Mouse (Mus musculus) heart, postnatal 14 days (tissue): ENCODE results near the gene Ier5l. TPM values are rescaled to one million over a fixed set of nuclear protein-coding genes. Genes with fewer than 3 reads are reported as not detected.
A peak's percentile ranks its signal among the peaks of the same experiment; 100 is the strongest.

Experiments used
- DNase-seq, 2 experiments: peaks; one replicate each; pipeline ENCODE4 v3.0.0; 2021 to 2022
- intact Hi-C: fragments of 180-260 bp; cut with DNase I; formaldehyde crosslinking; loops from one replicate; pipeline ENCODE4 v1.15.1; 2025
- total RNA-seq, 2 experiments: library from RNA; stranded (reverse); gene quantifications; 2 replicates each; pipeline ENCODE4 v1.2.3; 2021

The Ier5l gene
- total RNA-seq, 2 experiments from 2014 or later, result 5.8 to 6.3 TPM

- intact Hi-C loops, result no loop called here
- no peak for DNase-seq
Measured at GRCm38 (mm10) chr2:30444450-30444849, 29.6 kb downstream of the Ier5l start.

DNA sequence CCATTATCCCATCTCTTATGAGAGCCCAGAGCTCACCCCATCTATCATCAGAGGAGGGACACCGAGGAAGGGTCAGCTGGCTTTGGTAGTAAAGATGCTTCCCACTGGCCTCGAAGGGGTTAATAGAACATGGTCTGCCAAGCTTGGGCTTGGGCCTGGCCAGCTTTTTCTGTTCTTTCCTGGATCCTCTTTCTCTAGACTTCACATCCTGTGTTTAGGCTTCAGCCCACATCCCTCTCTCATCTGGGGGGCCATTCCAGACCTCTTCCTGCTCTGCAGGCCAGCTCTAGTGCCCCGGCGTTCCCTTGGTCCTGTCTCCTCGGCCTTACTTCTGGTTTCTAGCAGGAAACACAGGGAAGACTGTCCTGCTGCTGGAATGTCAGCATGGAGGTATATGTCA, 30.0 kb downstream of the Ier5l start:
- DNase-seq, result no peak
- intact Hi-C loops, result no loop called here

- no peak for DNase-seq
- intact Hi-C loops, result no loop called here
Measured at GRCm38 (mm10) chr2:30443281-30443680, 30.7 kb downstream of the Ier5l start.

- intact Hi-C loops, result no loop called here
- no peak for DNase-seq
Measured at GRCm38 (mm10) chr2:30442498-30442890, 31.5 kb downstream of the Ier5l start.

- intact Hi-C loops, result loop anchor here (1.0 to 2.0 kb wide), 4 partner anchors 28 to 353 kb away; no protein-coding TSS in a partner anchor
- peak; percentile 88 for DNase-seq
Measured at GRCm38 (mm10) chr2:30441518-30442497, 32.2 kb downstream of the Ier5l start.

DNA sequence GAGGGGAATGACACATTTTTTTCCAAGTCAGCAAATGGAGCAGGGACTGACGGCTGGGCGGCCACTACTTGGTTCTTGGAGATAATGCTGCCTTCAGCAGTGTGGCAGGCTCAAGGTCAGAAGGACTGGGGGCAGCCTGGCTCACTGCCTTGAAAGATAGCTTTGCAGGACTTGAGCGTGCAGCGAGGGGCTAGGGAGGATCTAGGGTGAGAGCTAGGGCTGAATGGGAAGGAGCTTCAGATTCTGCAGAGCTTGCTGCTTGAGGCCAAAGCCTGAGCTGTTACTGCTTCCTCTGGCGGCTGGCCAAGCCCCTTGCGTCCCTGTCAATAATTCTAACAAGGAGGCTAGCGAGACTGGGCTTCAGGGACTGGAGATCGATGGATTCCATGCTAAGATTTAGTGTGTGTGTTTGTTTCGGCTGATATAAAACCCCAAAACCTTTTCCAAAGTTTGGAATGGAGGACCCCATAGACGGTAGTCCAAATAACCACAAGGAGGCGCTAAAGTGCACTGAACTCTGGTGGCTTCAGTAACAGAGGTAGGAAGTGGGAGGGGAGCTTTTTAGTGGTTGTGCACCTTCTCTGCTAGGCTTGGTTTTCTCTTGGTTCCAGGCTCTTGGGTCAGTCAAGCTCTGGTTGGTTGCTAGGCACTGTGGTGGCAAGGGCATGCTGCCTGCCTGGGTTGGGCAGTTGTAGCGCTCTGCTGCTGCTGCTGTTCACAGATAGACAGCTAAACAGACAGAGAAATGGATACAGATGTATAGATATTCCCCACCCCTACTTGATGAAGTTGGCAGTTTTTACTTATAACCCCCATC, 33.1 kb downstream of the Ier5l start:
- DNase-seq, result peak; percentile 80
- intact Hi-C loops, result loop anchor here (1.0 to 2.0 kb wide), 4 partner anchors 29 to 354 kb away; no protein-coding TSS in a partner anchor

DNA sequence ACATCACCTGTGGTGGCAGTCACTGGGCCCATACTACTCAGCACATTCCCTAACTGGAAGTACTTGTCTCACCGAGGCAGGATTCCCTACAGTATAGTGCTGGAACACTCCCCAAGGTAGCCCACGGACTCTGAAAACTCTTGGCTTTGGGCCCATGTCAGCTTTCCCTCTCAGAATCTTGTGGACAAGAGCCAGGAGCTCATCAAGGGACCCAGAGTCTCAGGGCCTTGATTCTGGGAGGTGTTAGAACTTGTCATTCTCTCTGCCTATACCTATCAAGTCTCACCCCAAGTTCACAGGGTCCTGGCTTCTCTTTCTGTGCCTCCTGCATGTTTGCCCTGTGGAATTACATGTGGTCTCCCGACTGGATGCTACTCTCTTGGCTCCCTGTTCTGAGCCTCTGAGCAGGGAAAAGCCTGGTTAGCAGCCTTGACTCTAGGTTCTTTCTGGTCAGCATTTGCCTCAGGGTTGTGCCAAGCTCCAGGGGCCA, 33.8 kb downstream of the Ier5l start:
- peak in 1 of 2 experiments; percentile 40 for DNase-seq
- intact Hi-C loops, result loop anchor here (2.0 kb wide), 3 partner anchors 153 to 355 kb away; no protein-coding TSS in a partner anchor

- DNase-seq, result no peak
- intact Hi-C loops, result loop anchor here (2.0 to 5.0 kb wide), 5 partner anchors 153 to 498 kb away; no protein-coding TSS in a partner anchor
Measured at GRCm38 (mm10) chr2:30439631-30440030, 34.4 kb downstream of the Ier5l start.

DNA sequence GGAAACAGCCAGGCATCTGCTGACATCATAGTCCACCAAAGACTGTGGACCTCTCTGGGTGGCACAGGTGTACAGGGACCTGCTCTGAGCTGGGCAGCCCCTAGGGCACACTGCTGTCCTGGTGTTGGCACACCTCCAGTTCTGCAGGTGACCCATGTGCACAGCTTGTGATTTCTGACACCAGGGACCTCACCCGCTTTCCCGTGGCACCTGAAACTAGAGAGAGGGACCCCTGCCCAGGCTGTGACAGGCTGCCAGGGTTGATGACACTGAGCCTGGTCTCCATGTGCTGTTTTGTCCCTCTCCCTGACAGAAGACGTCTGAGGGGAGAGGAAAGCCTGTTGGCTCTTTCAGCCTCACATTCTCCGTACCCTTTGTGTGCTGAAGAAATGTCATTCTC, 36.2 kb downstream of the Ier5l start:
- DNase-seq, result no peak
- intact Hi-C loops, result loop anchor here (5.0 kb wide), 2 partner anchors 170 to 500 kb away; no protein-coding TSS in a partner anchor

DNA sequence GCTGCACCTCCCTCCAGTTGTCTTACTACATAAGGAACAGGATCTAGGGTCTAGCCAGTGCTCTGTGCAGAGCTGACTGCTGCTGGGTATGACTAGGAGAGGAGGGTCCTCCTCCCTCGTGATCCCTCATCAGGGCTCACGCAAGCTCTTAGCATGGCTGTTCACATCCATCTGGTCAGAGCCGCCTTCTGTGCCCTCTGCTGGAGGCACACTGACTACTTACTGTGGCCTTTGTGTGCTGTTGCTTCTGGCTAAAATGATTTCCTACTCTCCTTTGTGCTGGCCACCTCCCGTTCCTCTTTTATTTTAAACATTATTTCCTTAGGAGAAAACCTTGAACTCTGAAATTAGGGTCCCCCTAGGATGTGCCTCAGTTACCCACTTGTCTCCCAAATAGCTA, 37.2 kb downstream of the Ier5l start:
- DNase-seq, result no peak
- intact Hi-C loops, result loop anchor here (5.0 kb wide), 2 partner anchors 170 to 500 kb away; no protein-coding TSS in a partner anchor

- intact Hi-C loops, result loop anchor here (5.0 kb wide), 2 partner anchors 171 to 501 kb away; no protein-coding TSS in a partner anchor
- DNase-seq, result peak; percentile 69 to 76
Measured at GRCm38 (mm10) chr2:30436156-30436545, 37.9 kb downstream of the Ier5l start.

DNA sequence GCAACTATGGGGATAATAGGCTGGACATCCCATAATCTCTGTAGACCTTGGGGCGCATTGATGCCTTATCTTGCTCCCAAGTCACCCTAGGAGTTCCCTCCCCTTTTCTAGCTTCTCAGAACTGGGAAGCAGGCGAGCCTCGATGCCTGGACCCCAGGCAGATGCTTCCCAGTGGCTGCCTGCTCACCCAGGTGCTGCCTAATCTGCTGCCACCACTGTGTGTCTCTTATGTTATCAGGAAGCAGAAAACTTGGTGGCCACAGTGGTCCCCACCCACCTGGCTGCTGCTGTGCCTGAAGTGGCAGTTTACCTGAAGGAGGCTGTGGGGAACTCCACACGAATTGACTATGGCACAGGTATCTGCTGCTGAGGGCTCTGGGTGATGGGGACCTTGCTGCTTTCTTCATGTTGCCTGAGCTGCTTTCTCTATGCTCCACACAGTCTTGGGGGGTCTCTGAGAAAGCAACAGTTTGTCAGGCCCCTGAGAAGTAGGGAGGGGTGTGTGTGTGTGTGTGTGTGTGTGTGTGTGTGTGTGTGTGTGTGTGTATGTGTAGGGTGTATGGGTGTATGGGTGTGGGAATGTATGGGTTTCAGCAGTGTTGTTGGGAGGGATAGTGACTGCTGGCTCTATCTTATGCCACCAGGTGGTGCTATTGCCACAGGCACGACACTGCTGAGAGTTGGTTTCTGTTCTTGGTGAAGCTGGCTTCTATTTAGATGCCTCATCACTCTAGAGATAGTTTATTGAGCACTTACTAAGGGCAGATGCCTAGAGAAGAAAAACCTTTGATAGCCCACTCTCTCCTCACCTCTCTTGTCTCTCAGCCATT, 38.5 kb downstream of the Ier5l start:
- DNase-seq, result peak; percentile 71 to 82
- intact Hi-C loops, result loop anchor here (5.0 kb wide), 2 partner anchors 172 to 502 kb away; no protein-coding TSS in a partner anchor

- intact Hi-C loops, result no loop called here
- DNase-seq, result peak; percentile 57 to 74
Measured at GRCm38 (mm10) chr2:30429156-30429555, 44.9 kb downstream of the Ier5l start.

Other genes starting within 250 kb of the Ier5l start
- gene Lrrc8a, start 236.5 kb downstream of the Ier5l start, total RNA-seq, result 10 to 100 TPM; 90.1 to 90.5 TPM
- gene Gm28035, start 233.7 kb downstream of the Ier5l start, total RNA-seq, result 1 to 10 TPM; 4.1 to 4.6 TPM
- 10 to 100 TPM; 50.1 to 66.9 TPM for gene Phyhd1, start 208.0 kb downstream of the Ier5l start, total RNA-seq
- 1 to 10 TPM in 1 of 2 experiments, not detected in 1; 2.2 TPM for gene Gm28038, start 193.2 kb downstream of the Ier5l start, total RNA-seq
- gene Dolk, start 187.9 kb downstream of the Ier5l start, total RNA-seq, result 10 to 100 TPM; 24.5 to 24.7 TPM
- gene Nup188, start 187.8 kb downstream of the Ier5l start, total RNA-seq, result 10 to 100 TPM; 20.9 to 22.1 TPM
- 10 to 100 TPM; 50.6 to 56.2 TPM for gene Sh3glb2, start 114.9 kb downstream of the Ier5l start, total RNA-seq
- 10 to 100 TPM; 74.7 to 80.0 TPM for gene Miga2, start 110.0 kb downstream of the Ier5l start, total RNA-seq
- gene Dolpp1, start 82.0 kb downstream of the Ier5l start, total RNA-seq, result 10 to 100 TPM; 11.4 to 12.1 TPM
- gene Crat, start 58.4 kb downstream of the Ier5l start, total RNA-seq, result 100 to 1,000 TPM; 441 to 477 TPM
- gene Ptpa, start 58.2 kb downstream of the Ier5l start, total RNA-seq, result 100 to 1,000 TPM in 1 of 2 experiments, 10 to 100 TPM in 1; 99.1 to 109 TPM
- 1 to 10 TPM; 1.8 to 3.9 TPM for gene Cstad, start 120.8 kb upstream of the Ier5l start, total RNA-seq